Mouse (Mus musculus) lung, postnatal 25 days (tissue): Measurements from ENCODE around the gene I830077J02Rik.
A peak's percentile ranks its signal among the peaks of the same experiment; 100 is the strongest.
"Not testable (repeated sequence)": the region's sequence is repeated elsewhere in the genome, so short reads cannot be mapped to it uniquely, and the experiment has no call there.

ENCODE experiments used
- DNase-seq: peaks from one replicate; pipeline ENCODE4 v3.0.0; 2022; ENCODE audit warnings: low spot score

Gene I830077J02Rik

GRCm38 (mm10) chr3:105932240-105933071 lies at the start of gene I830077J02Rik:
TSS of gene I830077J02Rik (minus strand) at chr3:105932664.
- DNase-seq = peak; percentile 19

DNA sequence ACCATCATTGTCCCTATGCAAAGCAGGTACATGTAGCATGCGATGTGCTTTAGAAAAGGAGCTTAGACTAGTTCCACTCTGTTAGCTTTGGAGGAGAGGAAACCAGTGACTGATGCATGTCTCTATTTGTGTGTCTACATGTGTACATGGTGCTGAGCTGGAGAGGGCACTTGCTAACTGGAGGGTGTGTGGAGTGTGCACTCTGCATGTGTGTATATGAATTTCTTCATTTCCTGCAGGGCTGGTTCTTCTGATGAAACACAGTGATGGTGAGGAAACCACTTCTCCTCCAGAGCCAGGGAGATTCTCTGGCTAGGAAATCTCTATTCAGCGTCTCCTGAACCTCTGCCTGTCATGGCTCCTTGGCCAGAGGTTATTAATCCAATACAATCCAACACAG lies 41.7 kb upstream of the I830077J02Rik start:
- peak; percentile 11 for DNase-seq

DNA sequence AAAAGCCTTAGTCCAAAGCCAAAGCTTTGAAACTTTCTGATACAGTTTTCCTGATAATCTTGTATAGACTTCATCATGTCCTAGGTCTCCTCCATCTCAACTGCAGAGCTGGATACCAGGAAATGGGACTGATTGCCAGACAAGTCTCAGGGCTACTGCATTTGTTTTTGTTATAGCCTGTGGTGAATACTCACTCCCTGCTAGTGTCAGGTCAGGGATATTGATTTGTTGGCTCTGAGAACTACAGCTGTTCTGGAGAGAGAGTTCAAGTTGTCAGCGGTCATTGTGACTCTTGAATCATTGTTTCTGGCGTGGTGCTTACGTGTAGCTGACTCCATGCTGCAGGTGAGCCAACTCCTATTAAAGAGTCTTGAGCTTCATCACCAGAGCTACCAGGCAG lies 40.9 kb upstream of the I830077J02Rik start, which contains the start of gene Ovgp1:
Gene Ovgp1 (plus strand): TSS at position 301 of the 400 bp plus-strand sequence.
- no peak for DNase-seq

GRCm38 (mm10) chr3:105971831-105972446 lies 39.5 kb upstream of the I830077J02Rik start:
- DNase-seq = no peak

GRCm38 (mm10) chr3:105960700-105961099 lies 28.2 kb upstream of the I830077J02Rik start:
- DNase-seq = no peak

GRCm38 (mm10) chr3:105959999-105960398 lies 27.5 kb upstream of the I830077J02Rik start, which contains the start of gene Atp5f1:
TSS of gene Atp5f1 (minus strand) at chr3:105960099.
- no peak for DNase-seq

GRCm38 (mm10) chr3:105959585-105959984 lies 27.1 kb upstream of the I830077J02Rik start:
- no peak for DNase-seq

DNA sequence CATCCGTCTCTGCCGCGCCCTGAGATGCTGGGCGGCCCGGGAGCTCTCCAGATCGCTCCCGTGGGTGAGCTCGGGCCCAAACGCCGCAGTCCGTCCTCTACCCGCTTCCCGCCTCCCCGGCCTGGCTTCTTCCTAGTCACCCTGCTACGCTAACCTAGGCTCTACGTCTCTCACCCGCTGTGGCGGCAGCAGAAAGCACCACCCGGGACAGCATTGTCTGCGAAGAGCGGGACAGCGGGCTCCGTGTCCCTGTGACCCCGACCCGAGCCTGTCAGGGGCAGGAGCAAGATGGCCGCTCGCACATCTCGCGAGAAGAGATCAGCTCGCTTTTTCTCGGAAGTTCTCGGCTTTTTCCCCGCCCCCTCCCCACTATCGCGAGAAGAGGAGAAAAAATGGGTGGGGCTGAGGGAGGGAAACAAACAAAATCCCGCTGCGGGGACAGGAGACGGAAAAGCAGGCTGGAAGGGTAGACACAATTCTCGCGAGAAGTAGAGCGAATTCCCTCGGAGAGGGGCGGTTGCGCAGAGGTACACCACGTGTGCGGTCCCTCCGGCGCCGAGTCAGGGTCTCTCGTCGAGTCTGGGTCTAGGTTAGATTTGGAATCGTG lies 26.6 kb upstream of the I830077J02Rik start, which contains the start of gene Wdr77:
Gene Wdr77 (plus strand): TSS at position 396 of the 607 bp plus-strand sequence.
- DNase-seq = peak; percentile 97

DNA sequence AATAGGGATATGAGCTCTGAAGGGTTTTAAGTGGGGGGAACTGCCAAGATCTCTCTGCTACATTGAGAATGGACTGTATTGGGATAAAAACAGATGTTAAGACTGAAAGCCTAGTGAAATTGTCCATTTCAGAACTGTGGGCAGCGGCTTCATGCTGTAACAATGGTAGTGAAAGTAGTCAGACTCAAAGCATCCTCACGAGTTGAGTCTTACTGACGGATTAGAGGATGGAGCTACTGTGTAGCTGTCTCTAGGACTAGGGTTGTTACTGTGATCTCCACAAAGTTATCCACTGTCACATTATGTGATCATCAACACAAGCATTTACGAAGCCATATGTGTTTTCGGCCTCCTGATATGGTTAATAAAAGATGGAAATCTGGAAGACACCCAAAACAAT lies 25.7 kb upstream of the I830077J02Rik start:
- DNase-seq = no peak

DNA sequence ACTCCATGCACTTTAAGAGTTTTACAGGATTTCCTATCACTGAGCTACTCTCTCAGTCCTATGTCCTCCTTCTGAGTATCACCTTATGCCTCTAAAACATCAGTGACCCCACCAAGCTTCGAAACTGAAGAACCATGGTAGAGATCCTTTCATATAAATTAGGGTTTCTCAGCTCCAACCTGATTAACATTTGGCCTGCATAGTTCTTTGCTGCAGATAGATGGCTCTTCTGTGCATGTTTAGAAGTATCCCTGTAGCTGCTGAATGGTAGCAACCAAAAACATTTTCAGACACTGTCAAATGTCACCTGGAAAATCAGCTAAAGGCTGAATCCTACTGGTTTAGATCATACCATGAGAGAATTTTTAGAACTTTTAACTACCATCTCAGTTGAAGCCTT lies 24.8 kb upstream of the I830077J02Rik start:
- no peak for DNase-seq

DNA sequence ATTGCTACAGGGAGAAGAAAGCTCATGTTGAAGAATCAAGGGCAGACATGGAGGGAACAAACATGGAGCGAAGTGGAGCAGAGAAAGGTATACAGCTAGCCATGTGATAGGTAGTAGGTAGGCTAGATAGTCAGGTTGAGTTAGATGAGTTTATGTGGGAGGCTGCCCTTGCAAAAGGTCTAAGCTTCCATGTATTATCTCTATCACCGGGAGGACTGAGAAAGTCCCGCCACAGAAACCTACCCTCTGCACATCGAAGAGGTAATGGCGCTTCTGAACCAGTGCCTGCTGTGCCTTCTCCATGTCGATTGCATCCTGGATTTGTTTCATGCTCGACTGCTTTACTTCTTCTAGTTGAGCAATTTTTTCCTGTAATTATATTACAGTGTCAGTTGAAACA lies 18.9 kb upstream of the I830077J02Rik start:
- no peak for DNase-seq

DNA sequence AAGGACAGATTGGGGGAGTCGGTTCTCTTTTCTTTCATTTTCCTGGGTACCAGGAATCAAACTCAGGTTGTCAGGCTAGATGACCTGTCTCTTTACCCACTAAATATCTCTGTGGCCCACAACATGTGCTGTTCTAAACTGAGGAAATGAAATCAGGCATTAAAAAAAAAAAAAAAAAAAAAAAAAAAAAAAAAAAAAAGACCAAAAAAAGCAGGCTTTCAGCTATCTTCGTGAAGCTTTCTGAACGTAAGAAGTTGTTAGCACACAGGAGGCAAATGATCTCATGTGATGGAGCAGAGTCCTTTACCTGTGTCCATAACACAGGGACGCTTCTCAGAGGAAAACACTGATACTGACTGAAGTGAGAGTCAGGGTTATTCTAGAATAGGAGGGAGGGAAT lies 3.6 kb upstream of the I830077J02Rik start:
- DNase-seq = no peak

DNA sequence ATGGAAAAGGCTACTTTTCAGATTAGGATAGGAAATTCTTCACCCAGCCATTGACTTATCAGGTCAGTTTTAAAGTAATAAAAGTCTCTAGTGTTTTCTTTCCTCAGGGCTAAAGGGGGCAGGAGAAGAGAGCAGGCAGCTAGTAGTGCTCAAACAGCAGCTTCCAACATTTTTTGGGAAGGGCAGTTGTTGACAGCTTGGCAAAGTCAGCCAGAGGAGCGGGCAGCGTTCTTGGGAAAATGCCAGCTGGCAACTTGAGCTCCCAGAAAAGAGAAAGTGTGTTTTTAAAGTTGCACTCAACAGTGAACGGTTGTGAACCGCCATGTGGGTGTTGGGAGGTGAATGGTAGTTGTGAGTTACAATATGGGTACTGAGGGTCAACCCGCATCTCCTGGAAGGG lies 2.6 kb upstream of the I830077J02Rik start:
- peak; percentile 66 for DNase-seq

GRCm38 (mm10) chr3:105933926-105934325 lies 1.5 kb upstream of the I830077J02Rik start:
- DNase-seq = no peak

- no peak for DNase-seq
Observed at GRCm38 (mm10) chr3:105931095-105931494, 1.4 kb downstream of the I830077J02Rik start.

DNA sequence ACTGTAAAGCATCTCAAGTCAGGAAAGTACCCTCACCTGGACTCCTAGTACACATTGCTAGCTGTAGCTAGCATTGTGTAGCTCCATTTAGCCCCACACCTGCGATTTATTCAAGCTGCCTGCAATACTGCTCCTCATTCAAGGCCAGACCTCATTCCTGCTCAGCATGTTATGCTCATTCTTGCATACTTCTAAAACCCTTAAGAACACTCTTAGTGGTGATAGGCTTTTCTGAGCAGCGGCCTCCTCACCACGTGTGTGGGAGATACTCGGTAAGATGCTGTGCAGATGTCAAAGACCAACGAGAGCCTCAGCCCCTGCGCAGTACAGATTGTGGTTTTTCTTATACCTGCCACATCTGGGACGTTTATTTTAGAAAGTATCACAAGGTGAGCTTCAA lies 2.6 kb downstream of the I830077J02Rik start:
- no peak for DNase-seq

DNA sequence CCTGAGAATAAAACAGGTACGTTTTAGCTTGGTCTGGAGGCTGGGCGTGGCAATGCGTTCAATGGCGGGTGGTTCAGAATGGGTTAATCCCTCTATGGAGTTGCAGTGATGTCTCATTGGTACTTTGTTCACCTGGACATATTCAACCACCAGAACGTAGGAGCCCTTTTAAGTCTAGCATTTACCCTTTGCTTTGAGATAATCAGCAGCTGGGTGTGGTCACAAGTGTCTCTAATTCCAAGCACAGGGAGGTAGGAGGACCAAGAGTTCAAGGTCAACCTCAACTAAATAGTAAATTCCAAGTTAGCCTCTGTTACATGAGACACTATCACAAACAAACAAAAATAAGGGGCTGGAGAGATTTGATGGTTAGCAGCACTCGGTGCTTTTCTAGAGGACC lies 3.7 kb downstream of the I830077J02Rik start:
- DNase-seq = no peak

DNA sequence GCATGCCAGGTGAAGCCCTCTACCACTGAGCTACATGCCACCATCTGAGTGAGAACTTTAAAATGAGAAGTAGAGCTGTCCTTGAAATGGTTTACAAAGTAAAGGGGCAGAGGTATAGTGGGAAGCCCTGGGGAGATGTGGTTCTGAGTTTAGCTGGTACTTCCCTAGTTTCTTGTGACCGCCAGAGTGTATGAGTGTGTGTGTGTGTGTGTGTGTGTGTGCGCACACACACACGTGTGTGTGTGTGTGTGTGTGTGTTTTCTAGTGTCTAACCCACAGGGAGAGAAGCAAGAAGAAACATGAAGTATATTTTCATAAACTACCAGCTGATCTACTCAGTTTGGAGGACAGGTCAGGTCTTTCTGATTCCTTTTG lies 4.3 kb downstream of the I830077J02Rik start:
- DNase-seq = no peak

- no peak for DNase-seq
Observed at GRCm38 (mm10) chr3:105927561-105928194, 4.8 kb downstream of the I830077J02Rik start.

DNA sequence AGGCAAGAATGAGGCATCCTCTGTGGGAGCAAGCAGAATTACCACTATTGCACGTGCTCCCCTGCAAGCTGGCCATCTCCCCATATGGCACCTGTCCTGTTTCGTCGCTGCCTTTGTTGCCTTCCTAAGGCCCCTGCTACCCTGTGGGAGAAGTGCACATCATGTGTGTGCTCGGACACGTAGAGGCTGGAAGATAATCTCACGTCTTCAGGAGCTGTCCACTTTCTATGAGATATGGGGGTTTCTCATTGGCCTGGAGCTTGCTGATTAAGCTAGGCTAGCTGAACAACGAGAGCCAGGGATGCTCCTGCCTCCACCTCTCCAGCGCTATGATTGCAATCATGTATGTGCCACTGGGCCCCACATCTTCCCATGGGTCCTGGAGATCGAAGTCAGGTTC lies 7.8 kb downstream of the I830077J02Rik start:
- no peak for DNase-seq

DNA sequence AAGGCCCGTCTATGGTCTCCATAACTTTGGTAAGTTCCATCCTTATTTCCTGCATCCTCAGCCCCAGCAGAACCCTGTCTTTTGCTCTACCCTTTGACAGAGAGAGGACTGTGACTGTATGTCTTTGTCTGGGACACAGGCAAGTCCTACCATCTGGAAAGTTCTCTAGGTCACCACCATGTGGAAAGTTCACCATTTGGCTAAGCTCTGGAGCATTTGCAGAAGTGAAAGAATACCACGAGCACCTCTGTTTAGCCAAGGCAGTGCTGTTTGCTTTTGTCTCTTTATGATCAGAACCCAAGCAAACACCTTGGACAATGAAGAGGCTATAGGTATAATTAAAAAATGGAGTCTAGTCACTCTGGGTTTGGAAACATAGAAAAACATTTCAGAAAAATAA lies 10.5 kb downstream of the I830077J02Rik start:
- DNase-seq = no peak

DNA sequence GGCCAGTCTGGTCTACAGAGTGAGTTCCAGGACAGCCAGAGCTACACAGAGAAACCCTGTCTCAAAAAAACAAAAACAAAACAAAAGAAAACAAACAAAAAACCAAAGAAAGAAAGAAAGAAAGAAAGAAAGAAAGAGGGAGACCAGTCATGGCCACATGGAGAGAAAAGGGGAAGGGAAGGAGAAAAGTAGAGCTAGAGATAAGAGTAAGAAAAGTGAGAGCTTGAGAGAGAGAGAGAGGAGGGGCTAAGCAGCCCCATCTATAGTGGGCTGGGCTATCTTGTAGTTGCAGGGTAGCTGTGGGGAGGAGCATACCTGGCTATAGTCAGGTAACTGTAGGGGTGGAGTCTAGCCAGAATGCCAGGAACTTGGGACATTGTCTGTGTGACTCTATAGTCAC lies 11.7 kb downstream of the I830077J02Rik start:
- not testable (repeated sequence) for DNase-seq
